Mouse (Mus musculus) G1E (cell line): ENCODE data around the gene Pi16. TPM values are rescaled to one million over a fixed set of nuclear protein-coding genes. Genes with fewer than 3 reads are reported as not detected.
"Not testable (repeated sequence)": the region's sequence is repeated elsewhere in the genome, so short reads cannot be mapped to it uniquely, and the experiment has no call there.

Experiments used
- ATAC-seq: 2 replicates; pipeline ENCODE4 v1.8.0; 2016; ENCODE audit warnings: mild to moderate bottlenecking; ENCODE audit not compliant: insufficient number of reproducible peaks, poor library complexity, low FRiP score, severe bottlenecking; ENCODE audit errors: extremely low read depth
- DNase-seq: peaks from one replicate; pipeline ENCODE4 v3.0.0; 2012; ENCODE audit warnings: low spot score
- H3K27me3 ChIP-seq: 2 replicates; pipeline ENCODE4 v1.6.1; 2012; ENCODE audit warnings: mild to moderate bottlenecking, low read length, inconsistent platforms; ENCODE audit not compliant: insufficient read depth
- H3K36me3 ChIP-seq: replicated peaks from 2 replicates; pipeline ENCODE3; 2012; ENCODE audit warnings: mild to moderate bottlenecking, inconsistent platforms
- H3K4me1 ChIP-seq: 2 replicates; pipeline ENCODE4 v1.6.1; 2012; ENCODE audit warnings: low read depth, low read length, inconsistent platforms, mixed read lengths; ENCODE audit not compliant: insufficient read depth
- H3K4me3 ChIP-seq: 2 replicates; pipeline ENCODE4 v1.5.1; 2012; ENCODE audit warnings: low read depth, mild to moderate bottlenecking, inconsistent platforms, low read length, moderate library complexity, mixed read lengths
- H3K9me3 ChIP-seq: replicated peaks from 2 replicates; pipeline ENCODE4 v1.6.1; 2012; ENCODE audit warnings: inconsistent platforms
- CTCF ChIP-seq: IDR thresholded peaks from 2 replicates; pipeline ENCODE4 v1.5.1; 2012; ENCODE audit warnings: low read depth, low read length, inconsistent platforms, mixed read lengths
- GATA1 ChIP-seq: IDR thresholded peaks from 2 replicates; pipeline ENCODE4 v1.6.1; 2012; ENCODE audit warnings: borderline replicate concordance, low read length, inconsistent platforms, mixed read lengths
- GATA2 ChIP-seq: IDR thresholded peaks from 2 replicates; pipeline ENCODE4 v1.6.1; 2012; ENCODE audit warnings: low read depth, low read length, inconsistent platforms, borderline replicate concordance
- POLR2AphosphoS5 ChIP-seq: IDR thresholded peaks from 2 replicates; pipeline ENCODE4 v1.6.1; 2012; ENCODE audit warnings: low read depth, low read length, inconsistent platforms; ENCODE audit not compliant: insufficient replicate concordance
- TAL1 ChIP-seq: conservative IDR thresholded peaks from 2 replicates; pipeline ENCODE4 v1.6.1; 2012; ENCODE audit warnings: low read depth, low read length, inconsistent platforms, mixed read lengths
- polyA plus RNA-seq: library from polyadenylated mRNA; stranded (reverse); fragments of >175 nt; gene quantifications from 2 replicates; pipeline ENCODE4 v1.2.3, GENCODE M21; 2012
- total RNA-seq, 2 experiments: library from RNA; stranded (forward) in 1 of 2; stranded (reverse) in 1 of 2; fragments of 200-1000 nt in 1 of 2; fragments of >200 nt in 1 of 2; fragmentation: Nextera tagmentation in 1 of 2; gene quantifications; 2 replicates each; pipeline ENCODE4 v1.2.3; 2014 to 2017

Pi16 gene
- total RNA-seq (2014; fragmentation: Nextera tagmentation) (1.7 and 2.5 TPM in 2 replicates), total RNA-seq (2017) (5.5 and 5.8 TPM in 2 replicates), polyA plus RNA-seq (7.5 and 7.6 TPM in 2 replicates)

DNA sequence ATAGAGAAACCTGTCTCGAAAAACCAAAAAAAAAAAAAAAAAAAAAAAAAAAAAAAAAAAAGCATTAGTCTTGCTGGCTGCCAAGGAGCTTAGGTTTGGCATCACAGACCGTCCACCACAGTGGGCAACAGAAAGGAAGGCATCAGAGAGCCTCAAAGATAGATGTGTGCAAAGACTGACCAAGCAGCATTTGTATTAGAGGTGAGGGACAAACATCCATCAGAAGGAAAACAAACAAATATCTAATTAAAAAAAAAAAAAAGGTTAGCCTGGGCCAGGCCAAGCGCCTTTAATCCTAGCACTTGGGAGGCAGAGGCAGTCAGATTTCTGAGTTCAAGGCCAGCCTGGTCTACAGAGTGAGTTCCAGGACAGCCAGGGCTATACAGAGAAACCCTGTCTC, at the start of gene Pi16:
TSS of gene Pi16 (plus strand) at position 301 of the 400 bp plus-strand sequence.
- not testable (repeated sequence) for H3K9me3 ChIP-seq, H3K36me3 ChIP-seq, ATAC-seq, DNase-seq
- H3K4me1 ChIP-seq: peaks cover 63% of the 10 kb centered on the region
- H3K27me3 ChIP-seq: peaks cover 21% of the 10 kb centered on the region
- H3K4me3 ChIP-seq: peak within 1 kb of the TSS; percentile 71; the same call in 1 of the 2 replicates

DNA sequence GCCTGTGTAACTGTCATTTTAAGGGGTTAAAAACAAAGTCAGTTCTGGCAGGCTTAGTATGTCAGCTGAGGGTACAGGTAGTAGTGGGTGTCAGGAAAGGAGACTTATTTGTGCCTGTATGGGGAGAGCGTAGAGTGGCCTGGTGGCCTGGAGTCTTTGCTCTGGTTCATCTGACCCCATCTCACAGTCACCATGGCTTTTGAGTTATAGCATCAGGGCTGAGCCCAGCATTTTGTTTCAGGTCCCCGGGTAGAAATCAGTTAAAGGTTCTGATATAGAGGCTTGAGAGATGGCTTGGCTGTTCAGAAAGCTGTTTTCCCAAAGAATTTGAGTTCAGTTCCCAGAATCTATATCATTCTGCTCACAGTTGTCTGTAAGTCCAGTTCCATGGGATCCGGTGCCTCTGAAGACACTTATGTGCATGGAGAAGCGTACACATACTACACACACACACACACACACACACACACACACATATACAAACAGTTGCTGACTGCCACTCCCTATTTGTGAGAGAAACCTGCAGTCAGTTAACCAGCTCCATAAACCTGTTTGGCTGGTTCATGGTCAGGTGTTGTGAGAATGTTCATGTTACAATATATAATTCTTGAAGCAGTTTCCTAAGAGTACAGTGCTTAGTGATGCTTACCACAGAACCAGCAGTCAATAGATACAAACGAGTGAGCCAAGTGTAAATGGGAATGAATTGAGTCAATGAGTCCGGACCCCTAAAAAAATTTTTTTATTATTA, 49.4 kb upstream of the Pi16 start:
- TF ChIP-seq GATA2: no peak
- H3K4me1 ChIP-seq: peaks cover 47% of the 10 kb centered on the region
- no peak for ATAC-seq

DNA sequence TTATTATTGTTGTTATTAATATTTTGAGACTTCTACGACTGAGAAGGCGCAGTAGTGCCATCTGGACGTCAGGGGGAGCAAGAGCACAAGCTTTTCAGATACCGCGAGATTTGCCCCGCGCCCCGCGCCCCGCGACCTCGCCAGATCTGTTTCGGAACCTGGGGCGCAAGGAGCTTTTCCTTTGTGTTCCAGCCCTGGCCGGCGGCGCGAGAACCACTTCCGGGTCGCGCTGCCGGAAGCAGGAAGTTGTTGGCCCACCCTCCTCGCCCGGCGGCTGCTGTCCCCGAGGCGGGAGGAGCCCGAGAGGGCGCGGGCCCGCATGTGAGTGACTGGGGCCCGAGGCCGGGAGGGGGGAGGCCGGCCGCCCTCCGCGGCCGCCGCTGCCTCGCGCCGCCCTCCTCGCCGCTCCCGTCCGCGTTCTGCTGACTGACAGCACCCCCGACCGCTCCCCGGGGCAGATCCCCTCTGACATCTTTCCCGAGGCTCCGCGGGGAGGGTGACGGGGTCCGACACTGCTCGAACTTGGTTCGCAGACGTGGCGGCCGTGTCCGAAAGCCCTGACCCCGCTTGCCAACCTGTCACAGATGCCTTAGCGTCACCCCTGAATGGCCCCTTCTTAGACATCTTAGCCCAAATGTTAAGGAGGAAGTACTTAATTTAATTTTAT, 48.7 kb upstream of the Pi16 start, which contains the start of gene BC004004:
TSS of gene BC004004 (plus strand) at position 107 of the 667 bp plus-strand sequence.
- TF ChIP-seq CTCF (0 out of 2 replicates have a peak, but pooled peaks have one; percentile 15), TAL1 (no peak)
- no peaks in the 10 kb centered on the region for H3K9me3 ChIP-seq
- H3K27me3 ChIP-seq: no peaks in the 10 kb centered on the region
- H3K4me3 ChIP-seq: peak within 1 kb of the TSS; percentile 89
- H3K36me3 ChIP-seq: peaks cover 26% of the 10 kb centered on the region
- peak; percentile 97 for DNase-seq
- peaks cover 49% of the 10 kb centered on the region for H3K4me1 ChIP-seq
- ATAC-seq: peak; percentile 81

More for the DNA sequence above, 49.4 kb upstream of the Pi16 start:
- Histone ChIP-seq H3K36me3 (peaks cover 23% of the 10 kb centered on the region), H3K9me3 (no peaks in the 10 kb centered on the region), H3K4me3 (peak overlapping the region; percentile 13; the same call in 1 of the 2 replicates), H3K27me3 (no peaks in the 10 kb centered on the region)
- no peak for DNase-seq

DNA sequence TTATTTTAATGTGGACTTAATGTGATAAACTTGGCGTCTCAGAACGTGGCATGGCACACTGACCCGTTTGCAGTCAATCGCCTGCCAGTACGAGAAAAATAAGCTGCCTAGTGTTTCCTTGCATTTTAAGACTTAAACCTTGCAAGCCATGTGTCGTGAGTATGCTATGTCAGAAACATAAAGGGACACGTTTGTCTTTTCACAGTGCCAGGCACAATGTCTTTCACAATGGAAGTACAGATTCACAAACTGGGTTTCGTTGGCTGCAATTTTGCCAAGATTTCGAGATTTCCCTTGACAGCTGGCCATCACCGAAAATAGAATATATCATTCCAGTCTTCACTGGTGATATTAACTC, 48.2 kb upstream of the Pi16 start:
- DNase-seq: no peak
- no peak for TF ChIP-seq TAL1
- TF ChIP-seq GATA1: no peak
- no peak for TF ChIP-seq GATA2
- no peak for TF ChIP-seq POLR2AphosphoS5
- no peak for TF ChIP-seq CTCF
- peaks cover 31% of the 10 kb centered on the region for H3K36me3 ChIP-seq
- H3K4me3 ChIP-seq: peak overlapping the region; percentile 89
- H3K9me3 ChIP-seq: no peaks in the 10 kb centered on the region
- no peaks in the 10 kb centered on the region for H3K27me3 ChIP-seq
- no peak for ATAC-seq
- H3K4me1 ChIP-seq: peaks cover 47% of the 10 kb centered on the region

DNA sequence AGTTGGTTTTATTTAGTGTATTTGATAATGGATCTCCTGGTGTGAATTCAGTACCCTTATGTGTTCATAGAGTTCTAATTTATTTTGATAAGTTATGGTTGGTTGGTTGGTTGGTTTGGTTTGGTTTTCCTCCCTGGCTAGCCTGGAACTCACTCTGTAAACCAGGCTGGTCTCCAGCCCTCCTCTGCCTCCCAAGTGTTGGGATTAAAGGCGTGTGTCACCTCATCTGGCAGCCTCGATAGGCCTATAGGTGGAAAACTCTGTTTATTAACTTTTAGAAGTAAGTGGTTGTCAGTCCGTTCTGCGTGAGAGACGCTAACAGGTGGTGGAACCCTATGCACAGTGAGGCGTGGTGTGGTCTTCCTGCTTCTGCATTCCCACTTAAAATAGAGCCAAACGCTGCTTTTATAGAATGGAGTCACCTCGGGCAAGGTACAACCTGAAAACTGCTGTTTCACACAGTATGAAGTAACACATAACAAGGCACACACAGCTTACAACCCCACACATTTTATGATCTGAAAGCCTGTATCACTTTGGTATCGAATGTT, 47.3 kb upstream of the Pi16 start:
- ATAC-seq (no peak), DNase-seq (no peak)
- no peaks in the 10 kb centered on the region for H3K9me3 ChIP-seq
- peak overlapping the region; percentile 89; the same call in 1 of the 2 replicates for H3K4me3 ChIP-seq
- H3K27me3 ChIP-seq: no peaks in the 10 kb centered on the region
- peaks cover 41% of the 10 kb centered on the region for H3K4me1 ChIP-seq
- TF ChIP-seq GATA2 (no peak), TAL1 (no peak), GATA1 (no peak), POLR2AphosphoS5 (no peak), CTCF (no peak)
- H3K36me3 ChIP-seq: peaks cover 40% of the 10 kb centered on the region

DNA sequence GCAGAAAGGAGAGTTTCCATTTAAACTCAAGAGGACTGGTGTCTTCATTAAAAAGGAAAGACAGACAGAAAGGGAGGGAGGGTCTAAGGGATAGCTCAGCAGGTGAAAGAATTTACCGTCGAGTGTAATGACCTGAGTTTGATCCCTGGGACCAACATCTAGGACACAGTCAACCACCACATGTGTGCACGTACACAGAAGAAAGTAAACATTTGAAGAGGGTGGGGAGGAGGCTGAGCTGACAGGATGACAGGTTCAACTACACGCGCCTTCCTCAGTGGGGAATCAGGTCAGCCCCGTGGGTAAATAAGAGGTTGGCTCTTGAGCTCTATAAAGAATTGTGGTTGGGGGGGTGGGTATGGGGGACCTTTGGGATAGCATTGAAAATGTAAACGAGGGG, 44.3 kb upstream of the Pi16 start:
- H3K4me1 ChIP-seq: peaks cover 30% of the 10 kb centered on the region
- H3K4me3 ChIP-seq: no peak overlapping the region
- no peak for DNase-seq
- TF ChIP-seq POLR2AphosphoS5 (no peak), CTCF (no peak), GATA1 (no peak), TAL1 (no peak), GATA2 (no peak)
- H3K9me3 ChIP-seq: no peaks in the 10 kb centered on the region
- ATAC-seq: no peak
- no peaks in the 10 kb centered on the region for H3K27me3 ChIP-seq
- peaks cover 63% of the 10 kb centered on the region for H3K36me3 ChIP-seq
